Mouse (Mus musculus) liver, embryonic 11.5 days (tissue): ENCODE measurements around the gene Atg7. TPM values are rescaled to one million over a fixed set of nuclear protein-coding genes. Genes with fewer than 3 reads are reported as not detected.
"Not testable (repeated sequence)": the region's sequence is repeated elsewhere in the genome, so short reads cannot be mapped to it uniquely, and the experiment has no call there.

Source experiments
- ATAC-seq: fragments of 200-750 bp; cut with Nextera tagmentation; replicated peaks from 2 replicates; pipeline ENCODE4 v1.8.0; 2017; ENCODE audit warnings: moderate number of reproducible peaks, mild to moderate bottlenecking, moderate TSS enrichment, moderate library complexity; ENCODE audit not compliant: low FRiP score
- DNase-seq: peaks from one replicate; pipeline ENCODE4 v3.0.0-alpha.2; 2017; ENCODE audit warnings: low spot score
- H3K27ac ChIP-seq: fragments of 300-500 bp; sonication (generic); 2 replicates; pipeline ENCODE4 v1.5.1; 2014; ENCODE audit warnings: mild to moderate bottlenecking, low read depth, low read length, control low read depth
- H3K27me3 ChIP-seq: fragments of 300-500 bp; sonication (generic); replicated peaks from 2 replicates; pipeline ENCODE4 v1.6.1; 2014; ENCODE audit warnings: low read length, mixed read lengths; ENCODE audit not compliant: control insufficient read depth, insufficient read depth
- H3K36me3 ChIP-seq: fragments of 300-500 bp; sonication (generic); 2 replicates; pipeline ENCODE4 v1.6.1; 2014; ENCODE audit warnings: mild to moderate bottlenecking, low read length, moderate library complexity, mixed read lengths; ENCODE audit not compliant: control insufficient read depth, insufficient read depth
- H3K4me1 ChIP-seq: fragments of 300-500 bp; sonication (generic); replicated peaks from 2 replicates; pipeline ENCODE4 v1.6.1; 2014; ENCODE audit warnings: low read length, mixed read lengths; ENCODE audit not compliant: control insufficient read depth, insufficient read depth
- H3K4me2 ChIP-seq: fragments of 300-500 bp; sonication (generic); 2 replicates; pipeline ENCODE4 v1.6.1; 2014; ENCODE audit warnings: mild to moderate bottlenecking, control low read depth, moderate library complexity
- H3K4me3 ChIP-seq: fragments of 300-500 bp; sonication (generic); 2 replicates; pipeline ENCODE4 v1.5.1; 2014; ENCODE audit warnings: low read depth, low read length, control low read depth
- H3K9ac ChIP-seq: fragments of 300-500 bp; sonication (generic); 2 replicates; pipeline ENCODE4 v1.6.1; 2014; ENCODE audit warnings: low read depth, low read length, control low read depth
- H3K9me3 ChIP-seq: fragments of 300-500 bp; sonication (generic); 2 replicates; pipeline ENCODE4 v1.6.1; 2016; ENCODE audit warnings: low read length, inconsistent platforms, mixed read lengths; ENCODE audit not compliant: control insufficient read depth
- WGBS: fragments of 180-500 bp; shearing (Covaris S2); extraction: QIAGEN DNeasy Blood & Tissue Kit; methylation state at CpG from one replicate; pipeline ENCODE4 v1.1.7; 2014; 5-methylcytosine and 5-hydroxymethylcytosine counted together
- polyA plus RNA-seq: library from polyadenylated mRNA; unstranded; fragments of >200 nt; fragmentation: Nextera tagmentation; extraction: Ambion mirVana; gene quantifications from 2 replicates; pipeline ENCODE4 v1.2.1, GENCODE M21; 2014

The Atg7 gene
- polyA plus RNA-seq, result 20.3 and 20.8 TPM in 2 replicates

DNA sequence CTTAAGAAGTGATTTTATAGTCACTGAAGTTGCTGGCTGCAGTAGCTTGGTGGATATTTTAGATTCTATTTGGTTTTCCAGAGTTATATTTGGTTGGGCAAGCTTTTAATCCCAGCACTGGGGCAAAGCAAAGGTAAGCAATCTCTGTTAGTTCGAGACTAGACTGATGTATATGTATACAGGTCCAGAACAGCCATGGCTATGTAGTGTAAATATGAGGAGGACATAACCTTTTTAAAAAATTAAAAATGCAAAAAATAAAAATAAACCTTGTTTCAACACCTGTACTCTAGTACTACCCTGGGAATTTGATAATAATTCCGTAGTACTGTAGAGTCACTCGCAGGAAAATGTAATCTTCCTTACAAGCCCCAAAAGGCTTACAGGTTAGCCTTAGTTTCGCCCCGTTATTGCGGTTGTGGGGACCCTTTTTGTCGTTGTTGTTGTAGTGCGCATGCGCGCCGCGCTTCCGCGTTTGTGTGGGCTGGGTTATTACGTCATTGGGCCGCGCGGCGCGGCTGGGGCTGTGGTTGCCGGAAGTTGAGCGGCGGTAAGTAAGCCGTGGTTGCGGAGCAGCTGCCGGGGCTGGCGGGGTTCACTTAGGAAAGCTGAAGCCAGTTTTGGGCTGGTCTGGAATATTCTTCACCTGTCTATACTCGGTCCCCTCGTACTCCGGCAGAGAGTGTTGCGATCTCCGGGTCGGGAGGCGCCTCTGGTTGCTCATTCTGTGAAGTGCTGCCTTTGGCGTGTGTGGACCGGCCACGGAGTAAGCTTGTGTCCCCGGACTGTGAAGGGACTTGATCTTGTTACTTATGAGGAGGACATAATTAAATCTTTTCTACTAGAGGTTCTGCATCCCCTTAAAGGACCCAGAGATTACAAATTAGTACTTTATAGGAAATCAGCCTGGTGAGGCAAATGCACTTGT, at the start of gene Atg7:
Gene Atg7, plus strand, starts transcription at position 497 of the 928 bp plus-strand sequence.
- Histone ChIP-seq H3K9ac (peak within 1 kb of the TSS; percentile 75), H3K4me2 (peak within 1 kb of the TSS; percentile 65), H3K9me3 (no peaks in the 10 kb centered on the region), H3K4me3 (peak within 1 kb of the TSS; percentile 75), H3K27ac (peak within 1 kb of the TSS; percentile 33; the same call in 1 of the 2 replicates), H3K27me3 (no peaks in the 10 kb centered on the region), H3K4me1 (no peaks in the 10 kb centered on the region), H3K36me3 (no peaks in the 10 kb centered on the region)
- DNase-seq (peak; percentile 92), ATAC-seq (peak; percentile 86)
- WGBS, result under 1% methylated on average over 38 of the region's 38 CpGs

- 7% methylated on average over 6 of the region's 17 CpGs for WGBS
- H3K4me1 ChIP-seq, H3K27ac ChIP-seq, ATAC-seq, H3K4me3 ChIP-seq, H3K9me3 ChIP-seq, H3K27me3 ChIP-seq, DNase-seq, H3K36me3 ChIP-seq, H3K9ac ChIP-seq, H3K4me2 ChIP-seq: not testable (repeated sequence)
Observed at GRCm38 (mm10) chr6:114614076-114614475, 28.8 kb upstream of the Atg7 start.

- WGBS, result no CpG with 5 or more reads among the region's 14 CpGs
- H3K4me2 ChIP-seq, H3K36me3 ChIP-seq, H3K4me1 ChIP-seq, ATAC-seq, H3K27ac ChIP-seq, H3K9me3 ChIP-seq, DNase-seq, H3K27me3 ChIP-seq, H3K4me3 ChIP-seq, H3K9ac ChIP-seq: not testable (repeated sequence)
Observed at GRCm38 (mm10) chr6:114633886-114634285, 9.0 kb upstream of the Atg7 start.

DNA sequence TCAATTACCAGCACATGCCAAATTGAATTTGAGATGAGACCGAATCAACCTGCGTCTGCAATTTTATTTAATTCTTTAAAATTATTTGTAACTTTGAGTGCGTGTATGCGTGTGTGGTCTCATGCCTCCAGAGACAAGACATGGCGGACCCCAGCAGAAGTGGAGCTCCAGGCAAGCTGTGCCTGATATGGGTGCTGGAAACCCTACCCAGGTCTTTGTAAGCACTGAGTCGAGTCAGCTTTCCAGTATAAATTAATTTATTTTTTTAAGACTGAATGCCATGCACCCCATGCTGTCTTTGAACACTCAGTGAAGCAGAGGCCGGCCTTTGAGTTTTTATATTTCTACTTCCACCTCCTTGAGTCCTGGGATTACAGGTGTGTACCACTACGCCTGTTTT, 819 bp downstream of the Atg7 start:
- DNase-seq (no peak), ATAC-seq (0 out of 2 replicates have a peak, but pooled peaks have one; percentile 34)
- Histone ChIP-seq H3K36me3 (no peaks in the 10 kb centered on the region), H3K4me3 (peak overlapping the region; percentile 75), H3K27ac (no peak overlapping the region), H3K9ac (peak overlapping the region; percentile 75), H3K4me1 (no peaks in the 10 kb centered on the region), H3K9me3 (no peaks in the 10 kb centered on the region), H3K4me2 (peak overlapping the region; percentile 65), H3K27me3 (no peaks in the 10 kb centered on the region)
- WGBS, result 43% methylated on average over 8 of the region's 8 CpGs

- DNase-seq (no peak), ATAC-seq (no peak)
- no peaks in the 10 kb centered on the region for H3K36me3 ChIP-seq
- H3K9ac ChIP-seq, result no peak overlapping the region
- WGBS, result 90% methylated on average over 1 of the region's 1 CpGs
- no peak overlapping the region for H3K4me3 ChIP-seq
- no peaks in the 10 kb centered on the region for H3K4me1 ChIP-seq
- H3K4me2 ChIP-seq, result no peak overlapping the region; the same call in 1 of the 2 replicates
- H3K27ac ChIP-seq, result no peak overlapping the region
- no peaks in the 10 kb centered on the region for H3K27me3 ChIP-seq
- H3K9me3 ChIP-seq, result no peaks in the 10 kb centered on the region
Observed at GRCm38 (mm10) chr6:114644531-114644930, 1.6 kb downstream of the Atg7 start.

DNA sequence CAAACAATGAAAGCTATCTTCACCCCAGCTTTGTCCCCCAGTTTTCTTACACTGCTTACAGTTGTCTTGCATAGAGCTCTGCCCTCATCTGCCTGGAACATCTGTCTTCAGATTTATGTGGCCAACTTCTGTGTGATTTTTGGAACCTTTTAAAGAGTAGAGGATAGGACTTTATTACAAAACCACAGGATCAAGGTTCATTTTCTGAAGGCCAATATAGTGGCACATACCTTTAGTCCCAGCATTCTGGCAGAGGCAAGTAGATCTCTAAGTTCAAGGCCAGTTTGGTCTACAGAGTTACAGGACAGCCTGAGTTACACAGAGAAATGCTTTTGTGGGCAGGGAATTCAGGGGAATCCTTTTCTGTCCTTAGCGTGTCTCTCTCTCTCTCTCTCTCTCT, 3.3 kb downstream of the Atg7 start:
- DNase-seq (no peak), ATAC-seq (no peak)
- no peak overlapping the region for H3K27ac ChIP-seq
- H3K36me3 ChIP-seq, result no peaks in the 10 kb centered on the region
- WGBS, result 81% methylated on average over 1 of the region's 1 CpGs
- no peak overlapping the region for H3K4me2 ChIP-seq
- H3K4me3 ChIP-seq, result no peak overlapping the region
- no peaks in the 10 kb centered on the region for H3K9me3 ChIP-seq
- H3K27me3 ChIP-seq, result no peaks in the 10 kb centered on the region
- no peak overlapping the region for H3K9ac ChIP-seq
- H3K4me1 ChIP-seq, result no peaks in the 10 kb centered on the region

DNA sequence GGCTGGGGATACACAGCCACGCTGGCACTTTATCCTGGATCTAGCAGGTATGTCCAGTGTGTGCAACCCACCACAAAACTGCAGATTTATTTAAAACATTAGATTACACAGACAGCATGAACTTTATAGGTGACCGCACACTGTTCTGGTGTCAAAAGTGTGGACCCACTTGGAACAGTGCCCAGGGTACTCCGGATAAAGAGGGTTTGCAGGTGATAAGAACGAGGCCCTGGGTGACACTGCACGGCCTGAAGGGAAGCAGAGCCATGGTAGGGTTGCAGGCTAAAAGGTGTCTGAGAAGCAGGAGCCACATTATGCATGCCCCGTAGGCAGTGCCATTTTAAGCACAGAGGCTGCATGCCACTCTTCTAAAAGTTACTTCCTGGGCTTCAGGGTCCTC, 4.1 kb downstream of the Atg7 start:
- H3K36me3 ChIP-seq, result no peaks in the 10 kb centered on the region
- no peak overlapping the region for H3K4me3 ChIP-seq
- no peak overlapping the region for H3K27ac ChIP-seq
- WGBS, result 73% methylated on average over 6 of the region's 6 CpGs
- DNase-seq (no peak), ATAC-seq (no peak)
- H3K9me3 ChIP-seq, result no peaks in the 10 kb centered on the region
- H3K27me3 ChIP-seq, result no peaks in the 10 kb centered on the region
- H3K4me2 ChIP-seq, result no peak overlapping the region
- H3K9ac ChIP-seq, result no peak overlapping the region
- H3K4me1 ChIP-seq, result no peaks in the 10 kb centered on the region

DNA sequence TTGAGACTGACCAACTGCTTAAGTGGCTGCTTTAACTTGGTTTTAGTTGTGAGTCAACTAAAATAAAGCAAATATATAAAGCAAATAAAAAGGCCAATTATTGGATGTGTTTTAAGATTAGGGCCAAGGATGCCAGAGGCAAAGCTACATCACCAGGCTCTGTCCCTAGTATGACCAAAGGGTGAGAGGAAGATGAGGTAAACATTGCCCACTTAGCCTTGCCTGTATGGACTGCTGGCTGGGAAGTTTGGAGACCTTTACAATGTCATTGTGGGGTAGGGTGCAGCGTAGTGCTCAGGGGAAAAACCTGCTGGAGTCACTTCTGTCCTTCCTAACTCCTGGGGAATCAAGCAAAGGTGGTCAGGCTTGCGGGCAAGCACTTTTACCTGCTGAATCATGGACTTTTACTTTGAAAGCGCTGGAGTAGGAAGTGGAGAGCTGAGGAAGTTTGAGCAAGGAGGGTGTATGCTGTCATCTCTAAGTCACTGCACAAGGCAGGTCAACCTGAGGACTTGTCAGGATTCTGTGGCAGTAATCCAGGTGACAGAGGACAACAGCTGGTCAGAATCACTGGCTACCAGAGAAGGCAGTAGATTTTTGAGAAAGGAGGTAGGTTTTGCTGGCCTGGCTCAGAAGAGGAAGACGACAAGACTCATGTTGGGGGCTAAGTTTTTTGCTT, 5.6 kb downstream of the Atg7 start:
- no peaks in the 10 kb centered on the region for H3K4me1 ChIP-seq
- DNase-seq, result no peak
- no peaks in the 10 kb centered on the region for H3K27me3 ChIP-seq
- H3K9me3 ChIP-seq, result no peaks in the 10 kb centered on the region
- no peak overlapping the region for H3K4me3 ChIP-seq
- no peak overlapping the region for H3K27ac ChIP-seq
- no peak overlapping the region for H3K9ac ChIP-seq
- 70% methylated on average over 4 of the region's 4 CpGs for WGBS
- no peak overlapping the region for H3K4me2 ChIP-seq
- no peaks in the 10 kb centered on the region for H3K36me3 ChIP-seq
- no peak for ATAC-seq
